Comparison of ENCODE assay signal across 8 mouse cellular contexts in the genomic region with DNA sequence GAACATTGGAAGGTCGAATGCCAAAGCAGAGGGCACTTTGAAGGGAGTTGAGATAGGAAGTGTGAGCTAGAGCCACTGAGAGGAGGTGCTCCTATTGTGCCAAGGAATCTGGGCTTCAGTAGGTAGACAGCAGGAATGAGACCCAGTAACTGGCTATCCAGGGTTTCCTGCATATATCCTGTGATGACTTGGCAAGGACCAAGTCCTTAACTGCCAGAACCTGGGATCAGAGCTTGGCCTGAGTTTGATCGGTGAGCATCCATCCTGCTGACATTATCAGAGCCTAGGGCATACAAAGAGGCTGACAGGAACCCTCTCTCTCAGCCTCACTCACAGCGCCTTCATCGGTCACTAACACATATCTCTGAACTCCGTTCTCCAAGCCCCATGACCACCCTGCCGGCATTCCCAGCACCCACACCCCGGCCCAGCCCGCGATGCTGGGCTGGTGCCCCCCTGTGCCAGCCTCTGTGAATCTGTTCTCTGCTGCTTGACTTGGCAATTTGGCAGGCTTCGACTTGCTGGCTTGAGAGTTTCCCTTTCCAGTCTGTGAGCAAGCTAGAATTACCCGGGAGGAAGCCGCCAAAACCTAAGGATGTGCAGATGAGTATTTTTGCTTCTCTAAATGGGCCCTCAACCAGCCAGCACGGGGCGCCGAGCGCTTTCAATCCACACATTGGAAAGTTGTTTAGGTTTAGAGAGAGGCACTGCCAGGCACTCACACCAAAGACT.
DNase-seq lines count a peak whose midpoint lies in the region.

No protein-coding gene starts in this region.

- DNase-seq in lung, postnatal 10 days: peak; percentile 9
- no peak for DNase-seq in lung, postnatal 14 days
- peak; percentile 80 to 84 for DNase-seq in cerebellum, postnatal 25 days
- DNase-seq in layer of hippocampus, postnatal 14 days (ENCODE audit: low spot score in 2 of 2): peak; percentile 53 to 72
- DNase-seq in right cerebral cortex, postnatal 25 days: peak; percentile 56
- no peak for DNase-seq in urinary bladder, postnatal 36 days (ENCODE audit: low spot score in 2 of 2)
- DNase-seq in c-Kit-positive CD71-positive TER-119-positive erythroid progenitor cells, embryonic 14.5 days (ENCODE audit: low spot score): no peak
- no peak for DNase-seq in natural killer cell, adult 2 months (ENCODE audit: low spot score in 2 of 2)

Comparison
In these comparisons a context has a peak if more than half of its experiments do, and no peak if none do; other contexts are left out.
1. DNase-seq: peak in lung, postnatal 10 days (single experiment), cerebellum, postnatal 25 days (2 of 2), layer of hippocampus, postnatal 14 days (2 of 2) and right cerebral cortex, postnatal 25 days (single experiment); none in lung, postnatal 14 days (single experiment), urinary bladder, postnatal 36 days (0 of 2), c-Kit-positive CD71-positive TER-119-positive erythroid progenitor cells, embryonic 14.5 days (single experiment) and natural killer cell, adult 2 months (0 of 2).